Mouse (Mus musculus) stomach, embryonic 14.5 days (tissue): ENCODE results near the gene D17H6S53E. TPM values are rescaled to one million over a fixed set of nuclear protein-coding genes. Genes with fewer than 3 reads are reported as not detected.

Source experiments
- ATAC-seq: fragments of 200-750 bp; cut with Nextera tagmentation; 2 replicates; pipeline ENCODE4 v1.8.0; 2017; ENCODE audit warnings: low read depth, moderate TSS enrichment; ENCODE audit not compliant: insufficient number of reproducible peaks, insufficient read depth, low FRiP score
- H3K27ac ChIP-seq: fragments of 300-500 bp; sonication (generic); 2 replicates; pipeline ENCODE4 v1.5.1; 2014; ENCODE audit warnings: mild to moderate bottlenecking, low read length, moderate library complexity, mixed read lengths
- H3K27me3 ChIP-seq: fragments of 300-500 bp; sonication (generic); 2 replicates; pipeline ENCODE4 v1.6.1; 2014; ENCODE audit warnings: low read length, control low read depth, mixed read lengths; ENCODE audit not compliant: control insufficient read depth, insufficient read depth
- H3K36me3 ChIP-seq: fragments of 300-500 bp; sonication (generic); 2 replicates; pipeline ENCODE4 v1.6.1; 2014; ENCODE audit warnings: mild to moderate bottlenecking, control low read depth, low read length, moderate library complexity, mixed read lengths; ENCODE audit not compliant: control insufficient read depth, insufficient read depth
- H3K4me1 ChIP-seq: fragments of 300-500 bp; sonication (generic); 2 replicates; pipeline ENCODE4 v1.6.1; 2014; ENCODE audit warnings: low read length, control low read depth, mixed read lengths; ENCODE audit not compliant: control insufficient read depth, insufficient read depth
- H3K4me2 ChIP-seq: fragments of 300-500 bp; sonication (generic); replicated peaks from 2 replicates; pipeline ENCODE4 v1.6.1; 2014; ENCODE audit warnings: low read depth, low read length, control low read depth
- H3K4me3 ChIP-seq: fragments of 300-500 bp; sonication (generic); 2 replicates; pipeline ENCODE4 v1.5.1; 2014; ENCODE audit warnings: low read depth, low read length, control low read depth
- H3K9ac ChIP-seq: fragments of 300-500 bp; sonication (generic); replicated peaks from 2 replicates; pipeline ENCODE4 v1.6.1; 2014; ENCODE audit warnings: low read depth, mild to moderate bottlenecking, control low read depth, low read length, moderate library complexity, mixed read lengths
- H3K9me3 ChIP-seq: fragments of 300-500 bp; sonication (generic); 2 replicates; pipeline ENCODE4 v1.6.1; 2016; ENCODE audit warnings: low read depth, low read length, control low read depth; ENCODE audit not compliant: control insufficient read depth
- WGBS: fragments of 180-500 bp; shearing (Covaris S2); extraction: QIAGEN DNeasy Blood & Tissue Kit; methylation state at CpG from one replicate; pipeline ENCODE4 v1.1.7; 2014; 5-methylcytosine and 5-hydroxymethylcytosine counted together
- polyA plus RNA-seq: library from polyadenylated mRNA; unstranded; fragments of >200 nt; fragmentation: Nextera tagmentation; extraction: Ambion mirVana; gene quantifications from 2 replicates; pipeline ENCODE4 v1.2.1, GENCODE M21; 2014

D17H6S53E gene
- polyA plus RNA-seq, 1 experiment from 2014 or later: 13.3 TPM

DNA sequence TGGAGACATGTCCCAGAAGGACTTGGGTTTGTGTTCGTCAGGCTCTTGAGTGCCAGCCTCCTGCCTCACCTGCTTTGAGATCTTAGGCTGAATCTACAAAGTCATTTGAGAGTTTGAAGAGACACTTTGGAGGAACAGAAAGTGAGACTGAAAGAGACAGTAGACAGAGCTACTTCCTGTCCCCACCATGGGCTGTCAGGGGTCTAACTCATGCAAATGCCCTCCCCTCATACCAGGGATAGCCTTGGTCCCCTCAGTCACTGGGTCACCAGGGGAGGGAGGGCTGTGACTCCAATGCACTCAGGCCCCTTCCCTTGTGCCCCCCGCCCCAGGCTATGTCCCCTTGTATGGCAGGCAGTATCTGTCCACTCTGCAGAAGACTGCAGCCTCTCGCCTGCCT lies 47.2 kb downstream of the D17H6S53E start:
- H3K9ac ChIP-seq: no peak overlapping the region
- H3K27ac ChIP-seq: 0 out of 2 replicates have a peak overlapping the region, but pooled peaks have one; percentile 10
- H3K36me3 ChIP-seq: no peaks in the 10 kb centered on the region
- no peaks in the 10 kb centered on the region for H3K4me1 ChIP-seq
- no peak for ATAC-seq
- H3K9me3 ChIP-seq: no peaks in the 10 kb centered on the region
- H3K27me3 ChIP-seq: no peaks in the 10 kb centered on the region
- no peak overlapping the region for H3K4me2 ChIP-seq
- no peak overlapping the region for H3K4me3 ChIP-seq
- 86% methylated on average over 3 of the region's 3 CpGs for WGBS

DNA sequence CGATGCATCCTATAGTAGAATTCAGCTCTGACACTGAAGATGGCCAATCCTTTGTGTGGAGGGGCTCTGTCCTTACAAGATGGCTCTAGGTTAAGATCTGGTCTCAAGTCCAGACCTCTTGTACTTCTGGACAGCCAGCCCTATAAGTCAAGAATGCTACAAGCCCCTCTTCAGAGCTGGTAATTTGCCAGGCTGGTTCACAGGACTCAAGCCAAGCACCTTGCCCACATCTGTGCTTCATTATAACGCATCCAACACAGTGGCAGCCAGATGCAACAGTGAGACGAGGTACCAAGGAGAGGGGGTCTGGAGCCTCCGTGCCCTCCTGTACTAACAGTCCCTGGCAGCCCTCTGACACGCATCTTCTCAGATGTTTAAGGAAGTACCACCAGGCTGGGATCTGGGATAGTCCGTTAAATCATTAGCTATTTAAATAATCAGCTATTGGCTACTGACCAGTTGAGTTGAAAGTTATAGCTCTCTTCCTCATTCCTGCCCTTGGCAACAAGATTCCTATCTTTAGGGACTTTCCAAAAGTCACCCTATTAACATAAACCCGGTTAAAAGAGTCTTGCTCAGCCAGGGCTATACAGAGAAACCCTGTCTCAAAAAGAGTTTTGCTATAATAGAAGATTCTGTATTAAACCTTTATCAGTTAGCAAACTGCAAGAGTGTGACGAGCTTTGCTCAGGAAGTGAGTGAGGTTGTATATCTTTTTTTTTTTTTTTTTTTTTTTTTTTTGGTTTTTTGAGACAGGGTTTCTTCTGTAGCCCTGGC lies 48.2 kb downstream of the D17H6S53E start:
- H3K9me3 ChIP-seq: no peaks in the 10 kb centered on the region
- no peak for ATAC-seq
- H3K27me3 ChIP-seq: no peaks in the 10 kb centered on the region
- no peaks in the 10 kb centered on the region for H3K36me3 ChIP-seq
- H3K4me3 ChIP-seq: no peak overlapping the region
- H3K4me2 ChIP-seq: no peak overlapping the region
- H3K9ac ChIP-seq: no peak overlapping the region
- H3K27ac ChIP-seq: no peak overlapping the region
- 69% methylated on average over 8 of the region's 8 CpGs for WGBS
- H3K4me1 ChIP-seq: no peaks in the 10 kb centered on the region

- no peaks in the 10 kb centered on the region for H3K4me1 ChIP-seq
- H3K36me3 ChIP-seq: no peaks in the 10 kb centered on the region
- no peak overlapping the region for H3K4me2 ChIP-seq
- H3K9me3 ChIP-seq: no peaks in the 10 kb centered on the region
- no peak overlapping the region for H3K27ac ChIP-seq
- no peak overlapping the region for H3K4me3 ChIP-seq
- H3K9ac ChIP-seq: no peak overlapping the region
- no peak for ATAC-seq
- no peaks in the 10 kb centered on the region for H3K27me3 ChIP-seq
- 67% methylated on average over 6 of the region's 6 CpGs for WGBS
These were observed 49.2 kb downstream of the D17H6S53E start for GRCm38 (mm10) chr17:35175382-35175781.

DNA sequence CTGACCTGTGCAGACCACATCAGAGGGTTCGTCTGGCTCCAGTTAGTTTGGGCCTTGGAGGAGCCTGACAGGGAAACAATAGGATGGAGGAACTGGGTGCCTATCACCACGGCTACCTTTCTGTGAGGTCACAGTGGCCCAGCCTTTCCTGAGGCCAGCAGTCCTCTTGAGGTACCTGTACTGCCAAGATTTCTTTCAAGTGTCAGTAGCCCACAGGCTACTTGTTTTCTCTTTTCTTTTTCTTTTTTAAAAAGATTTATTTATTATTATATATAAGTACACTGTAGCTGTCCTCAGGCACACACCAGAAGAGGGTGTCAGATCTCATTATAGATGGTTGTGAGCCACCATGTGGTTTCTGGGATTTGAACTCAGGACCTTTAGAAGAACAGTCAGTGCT lies 49.8 kb downstream of the D17H6S53E start, which contains the start of gene Aif1:
Gene Aif1 (minus strand): TSS at position 101 of the 400 bp plus-strand sequence.
- ATAC-seq: no peak
- no peaks in the 10 kb centered on the region for H3K9me3 ChIP-seq
- no peak within 1 kb of the TSS for H3K4me2 ChIP-seq
- H3K27me3 ChIP-seq: no peaks in the 10 kb centered on the region
- no peak within 1 kb of the TSS for H3K27ac ChIP-seq
- WGBS: 57% methylated on average over 2 of the region's 2 CpGs
- H3K9ac ChIP-seq: no peak within 1 kb of the TSS
- H3K4me1 ChIP-seq: no peaks in the 10 kb centered on the region
- H3K4me3 ChIP-seq: no peak within 1 kb of the TSS
- no peaks in the 10 kb centered on the region for H3K36me3 ChIP-seq

Other genes starting within 250 kb of the D17H6S53E start
- 0.87 and 1.2 TPM in 2 replicates for gene Zbtb12, start 246.9 kb upstream of the D17H6S53E start, polyA plus RNA-seq
- gene Gm20547, start 244.3 kb upstream of the D17H6S53E start, polyA plus RNA-seq: not detected in 2 replicates
- gene C2, start 228.1 kb upstream of the D17H6S53E start, polyA plus RNA-seq: 2.8 TPM in 2 replicates
- 69.4 and 79.4 TPM in 2 replicates for gene Ehmt2, start 227.9 kb upstream of the D17H6S53E start, polyA plus RNA-seq
- gene Slc44a4, start 211.9 kb upstream of the D17H6S53E start, polyA plus RNA-seq: 5.3 and 6.4 TPM in 2 replicates
- 15.1 and 16.2 TPM in 2 replicates for gene Neu1, start 195.1 kb upstream of the D17H6S53E start, polyA plus RNA-seq
- 0.54 and 0.84 TPM in 2 replicates for gene Hspa1b, start 167.1 kb upstream of the D17H6S53E start, polyA plus RNA-seq
- gene Gm20481, start 156.5 kb upstream of the D17H6S53E start, polyA plus RNA-seq: 0.66 TPM in 1 of 2 replicates, not detected in the other
- gene Hspa1a, start 154.2 kb upstream of the D17H6S53E start, polyA plus RNA-seq: 4.9 and 6.0 TPM in 2 replicates
- gene Hspa1l, start 153.7 kb upstream of the D17H6S53E start, polyA plus RNA-seq: 0.73 and 0.75 TPM in 2 replicates
- 177 and 205 TPM in 2 replicates for gene Lsm2, start 144.5 kb upstream of the D17H6S53E start, polyA plus RNA-seq
- 84.0 and 92.3 TPM in 2 replicates for gene Vars, start 125.4 kb upstream of the D17H6S53E start, polyA plus RNA-seq
- gene Vwa7, start 109.8 kb upstream of the D17H6S53E start, polyA plus RNA-seq: 0.18 and 0.22 TPM in 2 replicates
- 16.3 and 21.3 TPM in 2 replicates for gene Sapcd1, start 98.4 kb upstream of the D17H6S53E start, polyA plus RNA-seq
- 3.6 and 3.8 TPM in 2 replicates for gene Msh5, start 79.6 kb upstream of the D17H6S53E start, polyA plus RNA-seq
- gene Clic1, start 76.4 kb upstream of the D17H6S53E start, polyA plus RNA-seq: 83.0 and 88.5 TPM in 2 replicates
- gene Ddah2, start 67.3 kb upstream of the D17H6S53E start, polyA plus RNA-seq: 292 and 322 TPM in 2 replicates
- gene Ly6g6c, start 61.0 kb upstream of the D17H6S53E start, polyA plus RNA-seq: 0.30 and 0.63 TPM in 2 replicates
- gene Mpig6b, start 60.2 kb upstream of the D17H6S53E start, polyA plus RNA-seq: 0.97 and 1.3 TPM in 2 replicates
- gene Ly6g6e, start 49.5 kb upstream of the D17H6S53E start, polyA plus RNA-seq: 7.8 and 9.7 TPM in 2 replicates
- 1.5 and 2.1 TPM in 2 replicates for gene Ly6g6d, start 48.3 kb upstream of the D17H6S53E start, polyA plus RNA-seq
- gene Ly6g6f, start 40.8 kb upstream of the D17H6S53E start, polyA plus RNA-seq: 0.29 TPM in 1 of 2 replicates, not detected in the other
- gene Abhd16a, start 37.1 kb upstream of the D17H6S53E start, polyA plus RNA-seq: 77.1 and 81.4 TPM in 2 replicates
- gene Ly6g5c, start 18.1 kb upstream of the D17H6S53E start, polyA plus RNA-seq: not detected in 2 replicates
- gene Ly6g5b, start 10.9 kb upstream of the D17H6S53E start, polyA plus RNA-seq: 0.49 and 0.81 TPM in 2 replicates
- 20.3 and 21.9 TPM in 2 replicates for gene Gpank1, start 4.9 kb upstream of the D17H6S53E start, polyA plus RNA-seq
- gene Csnk2b, start 4.3 kb upstream of the D17H6S53E start, polyA plus RNA-seq: 269 and 270 TPM in 2 replicates
- gene Apom, start 5.7 kb downstream of the D17H6S53E start, polyA plus RNA-seq: 0.75 and 0.77 TPM in 2 replicates
- gene Bag6, start 8.8 kb downstream of the D17H6S53E start, polyA plus RNA-seq: 86.5 and 89.0 TPM in 2 replicates
- 209 and 222 TPM in 2 replicates for gene Prrc2a, start 38.5 kb downstream of the D17H6S53E start, polyA plus RNA-seq
- 16.4 and 19.6 TPM in 2 replicates for gene Aif1, start 49.7 kb downstream of the D17H6S53E start, polyA plus RNA-seq
- gene Lst1, start 62.1 kb downstream of the D17H6S53E start, polyA plus RNA-seq: 18.5 and 21.1 TPM in 2 replicates
- 1.4 and 1.8 TPM in 2 replicates for gene Ltb, start 68.1 kb downstream of the D17H6S53E start, polyA plus RNA-seq
- gene Tnf, start 75.6 kb downstream of the D17H6S53E start, polyA plus RNA-seq: 0.20 and 0.34 TPM in 2 replicates
- gene Lta, start 79.0 kb downstream of the D17H6S53E start, polyA plus RNA-seq: 0.42 and 0.59 TPM in 2 replicates
- not detected in 2 replicates for gene Gm16181, start 94.5 kb downstream of the D17H6S53E start, polyA plus RNA-seq
- gene Atp6v1g2, start 107.3 kb downstream of the D17H6S53E start, polyA plus RNA-seq: 8.1 and 8.5 TPM in 2 replicates
- gene Nfkbil1, start 109.4 kb downstream of the D17H6S53E start, polyA plus RNA-seq: 3.5 and 3.8 TPM in 2 replicates
- gene Ddx39b, start 115.4 kb downstream of the D17H6S53E start, polyA plus RNA-seq: 467 and 480 TPM in 2 replicates
- 77.6 and 83.3 TPM in 2 replicates for gene H2-D1, start 136.4 kb downstream of the D17H6S53E start, polyA plus RNA-seq
- 0.49 and 0.60 TPM in 2 replicates for gene H2-Q1, start 194.0 kb downstream of the D17H6S53E start, polyA plus RNA-seq
- 2.3 and 3.1 TPM in 2 replicates for gene H2-Q2, start 215.9 kb downstream of the D17H6S53E start, polyA plus RNA-seq